Mouse (Mus musculus): ENCODE data around the gene Sh3tc1.

Sh3tc1 gene

GRCm38 (mm10) chr5:35666152-35666551 is 73.6 kb downstream of the Sh3tc1 start:
- no peaks in the 10 kb centered on the region for H3K36me3 ChIP-seq (ENCODE audit: insufficient read depth, low read length)
- peaks cover 19% of the 10 kb centered on the region for H3K4me1 ChIP-seq (replicated peaks; ENCODE audit: low read depth, low read length)
- H3K4me3 ChIP-seq (replicated peaks; ENCODE audit: low read length): no peak overlapping the region
- H3K9me3 ChIP-seq (ENCODE audit: low read length): no peaks in the 10 kb centered on the region
- TF ChIP-seq CTCF (conservative IDR thresholded peaks at IDR 0.05; ENCODE audit: low read length): no peak
- TF ChIP-seq NANOG (IDR thresholded peaks at IDR 0.05; ENCODE audit: borderline replicate concordance, low read length): no peak
- no peak for TF ChIP-seq POU5F1 (IDR thresholded peaks at IDR 0.05; ENCODE audit: borderline replicate concordance, low read length)
- H3K27me3 ChIP-seq (ENCODE audit: insufficient read depth, low read length): peaks cover 17% of the 10 kb centered on the region

GRCm38 (mm10) chr5:35662021-35662545 is 77.7 kb downstream of the Sh3tc1 start:
- Histone ChIP-seq H3K9me3 (ENCODE audit: low read length) (no peaks in the 10 kb centered on the region), H3K4me1 (replicated peaks; ENCODE audit: low read depth, low read length) (no peaks in the 10 kb centered on the region), H3K36me3 (ENCODE audit: insufficient read depth, low read length) (no peaks in the 10 kb centered on the region), H3K4me3 (replicated peaks; ENCODE audit: low read length) (no peak overlapping the region), H3K27me3 (ENCODE audit: insufficient read depth, low read length) (peaks cover 17% of the 10 kb centered on the region; the same call in 1 of the 2 replicates)
- TF ChIP-seq CTCF (conservative IDR thresholded peaks at IDR 0.05; ENCODE audit: low read length): no peak
- no peak for TF ChIP-seq POU5F1 (IDR thresholded peaks at IDR 0.05; ENCODE audit: borderline replicate concordance, low read length)
- no peak for TF ChIP-seq NANOG (IDR thresholded peaks at IDR 0.05; ENCODE audit: borderline replicate concordance, low read length)

GRCm38 (mm10) chr5:35661210-35661609 is 78.6 kb downstream of the Sh3tc1 start:
- TF ChIP-seq POU5F1 (IDR thresholded peaks at IDR 0.05; ENCODE audit: borderline replicate concordance, low read length) (no peak), NANOG (IDR thresholded peaks at IDR 0.05; ENCODE audit: borderline replicate concordance, low read length) (no peak), CTCF (conservative IDR thresholded peaks at IDR 0.05; ENCODE audit: low read length) (no peak)
- peaks cover 17% of the 10 kb centered on the region; the same call in 1 of the 2 replicates for H3K27me3 ChIP-seq (ENCODE audit: insufficient read depth, low read length)
- H3K36me3 ChIP-seq (ENCODE audit: insufficient read depth, low read length): no peaks in the 10 kb centered on the region
- no peaks in the 10 kb centered on the region for H3K9me3 ChIP-seq (ENCODE audit: low read length)
- H3K4me1 ChIP-seq (replicated peaks; ENCODE audit: low read depth, low read length): no peaks in the 10 kb centered on the region
- H3K4me3 ChIP-seq (replicated peaks; ENCODE audit: low read length): no peak overlapping the region

GRCm38 (mm10) chr5:35659503-35659902 is 80.3 kb downstream of the Sh3tc1 start:
- Histone ChIP-seq H3K4me3 (replicated peaks; ENCODE audit: low read length) (no peak overlapping the region), H3K9me3 (ENCODE audit: low read length) (no peaks in the 10 kb centered on the region), H3K27me3 (ENCODE audit: insufficient read depth, low read length) (peaks cover 17% of the 10 kb centered on the region; the same call in 1 of the 2 replicates), H3K36me3 (ENCODE audit: insufficient read depth, low read length) (no peaks in the 10 kb centered on the region), H3K4me1 (replicated peaks; ENCODE audit: low read depth, low read length) (no peaks in the 10 kb centered on the region)
- TF ChIP-seq NANOG (IDR thresholded peaks at IDR 0.05; ENCODE audit: borderline replicate concordance, low read length) (no peak), CTCF (conservative IDR thresholded peaks at IDR 0.05; ENCODE audit: low read length) (no peak), POU5F1 (IDR thresholded peaks at IDR 0.05; ENCODE audit: borderline replicate concordance, low read length) (no peak)

GRCm38 (mm10) chr5:35655753-35656485 is 83.9 kb downstream of the Sh3tc1 start:
- H3K4me3 ChIP-seq (replicated peaks; ENCODE audit: low read length): no peak overlapping the region
- H3K27me3 ChIP-seq (ENCODE audit: insufficient read depth, low read length): peaks cover 10% of the 10 kb centered on the region; the same call in 1 of the 2 replicates
- H3K36me3 ChIP-seq (ENCODE audit: insufficient read depth, low read length): no peaks in the 10 kb centered on the region
- no peaks in the 10 kb centered on the region for H3K9me3 ChIP-seq (ENCODE audit: low read length)
- peak; percentile 62 for TF ChIP-seq CTCF (conservative IDR thresholded peaks at IDR 0.05; ENCODE audit: low read length)
- TF ChIP-seq POU5F1 (IDR thresholded peaks at IDR 0.05; ENCODE audit: borderline replicate concordance, low read length): no peak
- H3K4me1 ChIP-seq (replicated peaks; ENCODE audit: low read depth, low read length): peaks cover 9% of the 10 kb centered on the region; the same call in 1 of the 2 replicates

GRCm38 (mm10) chr5:35653743-35654395 is 85.9 kb downstream of the Sh3tc1 start:
- H3K9me3 ChIP-seq (ENCODE audit: low read length): no peaks in the 10 kb centered on the region
- peaks cover 9% of the 10 kb centered on the region; the same call in 1 of the 2 replicates for H3K4me1 ChIP-seq (replicated peaks; ENCODE audit: low read depth, low read length)
- no peak for TF ChIP-seq POU5F1 (IDR thresholded peaks at IDR 0.05; ENCODE audit: borderline replicate concordance, low read length)
- no peak for TF ChIP-seq CTCF (conservative IDR thresholded peaks at IDR 0.05; ENCODE audit: low read length)
- TF ChIP-seq NANOG (IDR thresholded peaks at IDR 0.05; ENCODE audit: borderline replicate concordance, low read length): no peak
- H3K36me3 ChIP-seq (ENCODE audit: insufficient read depth, low read length): no peaks in the 10 kb centered on the region
- no peak overlapping the region for H3K4me3 ChIP-seq (replicated peaks; ENCODE audit: low read length)
- 0 out of 2 replicates have a peak, but pooled peaks cover 4% of the 10 kb centered on the region for H3K27me3 ChIP-seq (ENCODE audit: insufficient read depth, low read length)

GRCm38 (mm10) chr5:35652872-35653271 is 86.9 kb downstream of the Sh3tc1 start:
- no peaks in the 10 kb centered on the region for H3K36me3 ChIP-seq (ENCODE audit: insufficient read depth, low read length)
- TF ChIP-seq NANOG (IDR thresholded peaks at IDR 0.05; ENCODE audit: borderline replicate concordance, low read length) (no peak), CTCF (conservative IDR thresholded peaks at IDR 0.05; ENCODE audit: low read length) (peak; percentile 32; the same call in 1 of the 2 replicates), POU5F1 (IDR thresholded peaks at IDR 0.05; ENCODE audit: borderline replicate concordance, low read length) (no peak)
- H3K9me3 ChIP-seq (ENCODE audit: low read length): no peaks in the 10 kb centered on the region
- H3K4me3 ChIP-seq (replicated peaks; ENCODE audit: low read length): no peak overlapping the region
- no peaks in the 10 kb centered on the region for H3K27me3 ChIP-seq (ENCODE audit: insufficient read depth, low read length)
- H3K4me1 ChIP-seq (replicated peaks; ENCODE audit: low read depth, low read length): peaks cover 9% of the 10 kb centered on the region; the same call in 1 of the 2 replicates

GRCm38 (mm10) chr5:35652319-35652718 is 87.5 kb downstream of the Sh3tc1 start:
- Histone ChIP-seq H3K36me3 (ENCODE audit: insufficient read depth, low read length) (no peaks in the 10 kb centered on the region), H3K4me1 (replicated peaks; ENCODE audit: low read depth, low read length) (peaks cover 9% of the 10 kb centered on the region; the same call in 1 of the 2 replicates), H3K4me3 (replicated peaks; ENCODE audit: low read length) (no peak overlapping the region), H3K27me3 (ENCODE audit: insufficient read depth, low read length) (no peaks in the 10 kb centered on the region), H3K9me3 (ENCODE audit: low read length) (no peaks in the 10 kb centered on the region)
- TF ChIP-seq NANOG (IDR thresholded peaks at IDR 0.05; ENCODE audit: borderline replicate concordance, low read length): no peak
- TF ChIP-seq POU5F1 (IDR thresholded peaks at IDR 0.05; ENCODE audit: borderline replicate concordance, low read length): no peak
- no peak for TF ChIP-seq CTCF (conservative IDR thresholded peaks at IDR 0.05; ENCODE audit: low read length)

Measured in E14TG2a.4 (cell line).